Mouse (Mus musculus) embryonic facial prominence, embryonic 11.5 days (tissue): Measurements from ENCODE around the gene Chid1. TPM values are rescaled to one million over a fixed set of nuclear protein-coding genes. Genes with fewer than 3 reads are reported as not detected.

Experiments
- ATAC-seq: fragments of 200-750 bp; cut with Nextera tagmentation; replicated peaks from 2 replicates; pipeline ENCODE4 v1.8.0; 2017; ENCODE audit warnings: low read depth; ENCODE audit not compliant: insufficient number of reproducible peaks, low FRiP score, low TSS enrichment
- DNase-seq: peaks from one replicate; pipeline ENCODE4 v3.0.0-alpha.2; 2015; ENCODE audit warnings: low spot score
- H3K27ac ChIP-seq: fragments of 300-500 bp; sonication (generic); replicated peaks from 2 replicates; pipeline ENCODE4 v1.5.1; 2014; ENCODE audit warnings: mild to moderate bottlenecking, low read depth, low read length, control low read depth
- H3K27me3 ChIP-seq: fragments of 300-500 bp; sonication (generic); 2 replicates; pipeline ENCODE4 v1.6.1; 2014; ENCODE audit warnings: mild to moderate bottlenecking, low read length, moderate library complexity, mixed read lengths; ENCODE audit not compliant: control insufficient read depth, insufficient read depth
- H3K36me3 ChIP-seq: fragments of 300-500 bp; sonication (generic); replicated peaks from 2 replicates; pipeline ENCODE4 v1.6.1; 2014; ENCODE audit warnings: low read depth, mild to moderate bottlenecking, low read length, moderate library complexity, mixed read lengths; ENCODE audit not compliant: control insufficient read depth, insufficient read depth
- H3K4me1 ChIP-seq: fragments of 300-500 bp; sonication (generic); 2 replicates; pipeline ENCODE4 v1.6.1; 2014; ENCODE audit warnings: low read length, mixed read lengths; ENCODE audit not compliant: control insufficient read depth, insufficient read depth
- H3K4me2 ChIP-seq: fragments of 300-500 bp; sonication (generic); 2 replicates; pipeline ENCODE4 v1.6.1; 2014; ENCODE audit warnings: low read depth, mild to moderate bottlenecking, control low read depth, low read length, moderate library complexity
- H3K4me3 ChIP-seq: fragments of 300-500 bp; sonication (generic); 2 replicates; pipeline ENCODE4 v1.5.1; 2014; ENCODE audit warnings: low read depth, low read length, control low read depth
- H3K9ac ChIP-seq: fragments of 300-500 bp; sonication (generic); replicated peaks from 2 replicates; pipeline ENCODE4 v1.6.1; 2014; ENCODE audit warnings: mild to moderate bottlenecking, control low read depth, low read length
- H3K9me3 ChIP-seq: fragments of 300-500 bp; sonication (generic); replicated peaks from 2 replicates; pipeline ENCODE4 v1.6.1; 2016; ENCODE audit warnings: mild to moderate bottlenecking, low read length, inconsistent platforms, mixed read lengths; ENCODE audit not compliant: control insufficient read depth
- WGBS: fragments of 180-500 bp; shearing (Covaris S2); extraction: QIAGEN DNeasy Blood & Tissue Kit; methylation state at CpG from one replicate; pipeline ENCODE4 v1.1.7; 2014; 5-methylcytosine and 5-hydroxymethylcytosine counted together
- polyA plus RNA-seq: library from polyadenylated mRNA; unstranded; fragments of >200 nt; fragmentation: Nextera tagmentation; extraction: Ambion mirVana; gene quantifications from 2 replicates; pipeline ENCODE4 v1.2.1, GENCODE M21; 2014

Gene Chid1
- polyA plus RNA-seq, 1 experiment from 2014 or later: 25.8 TPM

- no peaks in the 10 kb centered on the region for H3K36me3 ChIP-seq
- 1% methylated on average over 21 of the region's 21 CpGs for WGBS
- DNase-seq: peak; percentile 71
- peak; percentile 15; the same call in 1 of the 2 replicates for ATAC-seq
- H3K4me3 ChIP-seq: peak overlapping the region; percentile 99
- H3K9ac ChIP-seq: peak overlapping the region; percentile 92
- H3K9me3 ChIP-seq: no peaks in the 10 kb centered on the region
- H3K4me1 ChIP-seq: 0 out of 2 replicates have a peak, but pooled peaks cover 2% of the 10 kb centered on the region
- no peaks in the 10 kb centered on the region for H3K27me3 ChIP-seq
- H3K4me2 ChIP-seq: peak overlapping the region; percentile 81
- H3K27ac ChIP-seq: no peak overlapping the region
These were observed 23.3 kb upstream of the Chid1 start for GRCm38 (mm10) chr7:141562852-141563427.

GRCm38 (mm10) chr7:141562421-141562851 is 22.8 kb upstream of the Chid1 start:
- under 1% methylated on average over 33 of the region's 33 CpGs for WGBS
- no peaks in the 10 kb centered on the region for H3K27me3 ChIP-seq
- no peak for DNase-seq

GRCm38 (mm10) chr7:141561682-141562391 is 22.2 kb upstream of the Chid1 start, which contains the start of gene Ap2a2:
TSS of gene Ap2a2 (plus strand) at chr7:141562173.
- Histone ChIP-seq H3K27me3 (no peaks in the 10 kb centered on the region), H3K9me3 (no peaks in the 10 kb centered on the region), H3K36me3 (no peaks in the 10 kb centered on the region), H3K27ac (peak within 1 kb of the TSS; percentile 61), H3K4me2 (peak within 1 kb of the TSS; percentile 81), H3K4me1 (0 out of 2 replicates have a peak, but pooled peaks cover 2% of the 10 kb centered on the region), H3K9ac (peak within 1 kb of the TSS; percentile 92), H3K4me3 (peak within 1 kb of the TSS; percentile 99)
- DNase-seq (peak; percentile 97), ATAC-seq (peak; percentile 90)
- under 1% methylated on average over 72 of the region's 72 CpGs for WGBS

More at GRCm38 (mm10) chr7:141562421-141562851, 22.8 kb upstream of the Chid1 start:
- Histone ChIP-seq H3K36me3 (no peaks in the 10 kb centered on the region), H3K27ac (peak overlapping the region; percentile 61), H3K4me3 (peak overlapping the region; percentile 99), H3K4me2 (peak overlapping the region; percentile 81), H3K9ac (peak overlapping the region; percentile 92), H3K9me3 (no peaks in the 10 kb centered on the region), H3K4me1 (0 out of 2 replicates have a peak, but pooled peaks cover 2% of the 10 kb centered on the region)
- peak; percentile 69 for ATAC-seq

GRCm38 (mm10) chr7:141560471-141560870 is 20.8 kb upstream of the Chid1 start:
- Histone ChIP-seq H3K4me2 (no peak overlapping the region), H3K4me3 (no peak overlapping the region), H3K36me3 (no peaks in the 10 kb centered on the region), H3K27ac (no peak overlapping the region), H3K27me3 (no peaks in the 10 kb centered on the region), H3K9ac (no peak overlapping the region), H3K4me1 (0 out of 2 replicates have a peak, but pooled peaks cover 2% of the 10 kb centered on the region), H3K9me3 (no peaks in the 10 kb centered on the region)
- ATAC-seq: no peak
- 87% methylated on average over 4 of the region's 4 CpGs for WGBS
- DNase-seq: no peak

GRCm38 (mm10) chr7:141559726-141560325 is 20.2 kb upstream of the Chid1 start:
- H3K27ac ChIP-seq: no peak overlapping the region
- H3K27me3 ChIP-seq: no peaks in the 10 kb centered on the region
- 0 out of 2 replicates have a peak, but pooled peaks cover 2% of the 10 kb centered on the region for H3K4me1 ChIP-seq
- H3K36me3 ChIP-seq: no peaks in the 10 kb centered on the region
- H3K4me2 ChIP-seq: no peak overlapping the region
- no peak for DNase-seq
- 76% methylated on average over 2 of the region's 2 CpGs for WGBS
- H3K9me3 ChIP-seq: no peaks in the 10 kb centered on the region
- H3K9ac ChIP-seq: no peak overlapping the region
- H3K4me3 ChIP-seq: no peak overlapping the region
- ATAC-seq: no peak

- no peak overlapping the region for H3K27ac ChIP-seq
- no peak overlapping the region for H3K4me3 ChIP-seq
- H3K9ac ChIP-seq: no peak overlapping the region
- H3K27me3 ChIP-seq: no peaks in the 10 kb centered on the region
- no peaks in the 10 kb centered on the region for H3K36me3 ChIP-seq
- DNase-seq: no peak
- H3K4me1 ChIP-seq: 0 out of 2 replicates have a peak, but pooled peaks cover 2% of the 10 kb centered on the region
- H3K9me3 ChIP-seq: no peaks in the 10 kb centered on the region
- no peak overlapping the region for H3K4me2 ChIP-seq
- no peak for ATAC-seq
These were observed 19.3 kb upstream of the Chid1 start for GRCm38 (mm10) chr7:141558946-141559345.

- 0 out of 2 replicates have a peak, but pooled peaks cover 2% of the 10 kb centered on the region for H3K4me1 ChIP-seq
- H3K4me3 ChIP-seq: no peak overlapping the region
- H3K27me3 ChIP-seq: no peaks in the 10 kb centered on the region
- H3K9ac ChIP-seq: no peak overlapping the region
- H3K27ac ChIP-seq: no peak overlapping the region
- ATAC-seq: no peak
- DNase-seq: no peak
- H3K9me3 ChIP-seq: no peaks in the 10 kb centered on the region
- WGBS: 76% methylated on average over 4 of the region's 4 CpGs
- H3K4me2 ChIP-seq: no peak overlapping the region
- H3K36me3 ChIP-seq: no peaks in the 10 kb centered on the region
These were observed 18.7 kb upstream of the Chid1 start for GRCm38 (mm10) chr7:141558329-141558776.
